Mouse (Mus musculus): ENCODE measurements around the gene Xpnpep2. TPM values are rescaled to one million over a fixed set of nuclear protein-coding genes. Genes with fewer than 3 reads are reported as not detected.

Xpnpep2 gene
- total RNA-seq, 2 experiments from 2014 or later, result 1.6 to 2.8 TPM

DNA sequence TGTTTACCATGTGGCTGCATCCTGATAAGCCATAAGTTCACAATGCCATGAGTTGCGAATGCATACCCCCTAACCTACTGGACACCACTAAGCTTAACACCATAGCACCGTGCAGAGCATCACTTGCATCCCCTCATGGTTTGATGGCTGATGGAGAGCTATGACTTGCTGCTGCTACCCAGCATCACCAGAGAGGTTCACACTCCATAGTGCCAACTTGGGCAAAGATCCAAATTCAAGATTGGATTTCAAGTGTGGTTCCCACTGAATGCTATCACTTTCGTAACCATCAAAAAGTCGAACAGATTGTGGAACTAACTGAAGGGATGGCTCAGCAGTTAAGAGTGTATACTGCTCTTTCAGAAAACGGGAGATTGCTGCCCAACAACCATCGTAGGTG lies 47.0 kb downstream of the Xpnpep2 start:
- intact Hi-C loops (cut with DNase I), result no loop called here
- no peak for DNase-seq

DNA sequence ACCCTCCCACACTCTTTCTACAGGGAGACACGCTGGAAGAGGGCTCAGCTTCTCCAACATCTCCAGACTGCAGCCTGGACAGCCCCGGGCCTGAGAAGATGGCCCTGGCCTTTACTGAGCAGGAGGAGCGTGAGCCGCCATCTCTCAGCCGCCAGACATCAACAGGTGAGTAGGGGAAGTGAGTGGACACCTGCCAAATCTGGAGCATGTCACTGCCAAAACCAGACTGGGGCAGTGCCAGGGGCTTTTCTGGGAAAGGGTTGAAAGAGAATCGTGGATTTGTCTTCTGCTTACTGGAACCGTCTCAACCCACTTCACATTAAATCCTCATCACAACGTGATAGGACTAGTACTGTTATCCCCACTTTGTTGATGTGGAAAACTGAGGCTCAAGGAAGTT lies 48.9 kb downstream of the Xpnpep2 start:
- DNase-seq, result no peak
- intact Hi-C loops (cut with DNase I), result no loop called here

DNA sequence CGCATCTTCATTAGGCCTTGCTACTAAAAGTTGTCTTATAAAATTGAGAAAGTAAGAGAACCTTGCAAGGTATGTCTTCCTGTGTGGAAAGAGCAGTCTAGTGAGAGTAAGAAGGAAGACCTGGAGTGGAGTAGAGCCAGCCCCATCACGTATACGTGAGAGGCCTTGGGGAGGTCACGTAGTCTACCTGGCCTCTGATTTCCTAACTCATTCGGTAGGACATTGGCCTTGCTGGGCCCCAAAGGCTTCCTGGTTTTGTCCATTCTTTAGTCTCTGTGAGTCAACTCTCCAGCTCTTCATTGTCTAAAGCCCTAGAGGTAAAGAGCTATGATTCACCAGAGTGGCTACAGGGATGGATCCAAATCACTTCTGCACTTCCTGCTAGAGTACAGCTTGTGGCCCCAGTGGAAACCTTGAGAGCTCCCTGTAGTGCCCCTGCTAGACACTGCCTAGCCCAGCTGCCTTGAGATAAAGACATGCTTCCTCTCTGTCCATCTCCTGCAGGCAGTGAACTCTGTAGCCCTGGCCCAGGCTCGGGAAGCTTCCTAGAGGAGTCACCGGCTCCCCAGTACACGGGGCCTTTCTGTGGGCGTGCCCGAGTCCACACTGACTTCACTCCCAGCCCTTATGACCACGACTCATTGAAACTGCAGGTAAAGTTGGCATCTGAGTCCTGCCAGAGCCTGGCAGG lies 49.8 kb downstream of the Xpnpep2 start:
- intact Hi-C loops (cut with DNase I), result no loop called here

DNA sequence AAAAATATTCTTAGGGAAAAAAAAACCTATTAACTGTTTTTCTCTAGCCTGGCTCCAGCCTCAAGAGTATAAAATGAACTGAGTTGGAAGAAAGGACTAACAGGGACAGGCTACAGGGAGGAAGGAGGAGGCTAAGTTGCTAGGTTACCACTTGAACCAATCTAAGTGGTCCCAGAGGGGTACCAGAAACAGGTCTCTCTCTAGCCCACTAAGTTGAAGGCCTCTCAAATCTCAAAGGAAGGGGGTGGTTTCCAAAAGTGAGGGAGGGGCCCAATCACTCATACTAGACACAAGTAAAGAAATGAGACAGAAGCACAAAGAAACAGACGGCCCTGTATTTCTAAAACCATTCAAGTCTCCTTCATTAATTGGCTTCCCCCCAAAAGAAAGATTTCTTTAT lies 61.4 kb downstream of the Xpnpep2 start:
- no peak for DNase-seq
- intact Hi-C loops (cut with DNase I), result no loop called here

More for the DNA sequence above, 49.8 kb downstream of the Xpnpep2 start:
- DNase-seq, result no peak

DNA sequence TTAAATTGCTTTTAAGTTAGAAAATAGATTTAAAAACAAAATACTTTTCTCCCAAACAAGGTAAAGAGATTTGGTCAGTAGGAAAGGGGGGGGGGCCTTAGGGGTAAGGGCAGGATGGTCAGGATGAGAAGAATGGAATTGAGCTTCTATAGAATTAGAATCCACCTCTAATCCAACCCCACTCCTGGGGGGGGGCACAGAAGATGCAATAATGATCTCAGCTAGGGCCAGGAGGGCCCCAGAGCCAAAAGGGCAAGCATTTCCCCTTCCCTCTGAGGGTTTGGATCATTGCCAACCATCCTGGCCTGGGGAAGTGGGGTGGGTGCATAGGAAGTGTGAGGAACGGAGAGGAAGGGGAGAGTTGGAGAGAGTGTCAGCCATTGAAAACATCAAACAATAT lies 61.8 kb downstream of the Xpnpep2 start:
- no peak for DNase-seq
- intact Hi-C loops (cut with DNase I), result no loop called here

DNA sequence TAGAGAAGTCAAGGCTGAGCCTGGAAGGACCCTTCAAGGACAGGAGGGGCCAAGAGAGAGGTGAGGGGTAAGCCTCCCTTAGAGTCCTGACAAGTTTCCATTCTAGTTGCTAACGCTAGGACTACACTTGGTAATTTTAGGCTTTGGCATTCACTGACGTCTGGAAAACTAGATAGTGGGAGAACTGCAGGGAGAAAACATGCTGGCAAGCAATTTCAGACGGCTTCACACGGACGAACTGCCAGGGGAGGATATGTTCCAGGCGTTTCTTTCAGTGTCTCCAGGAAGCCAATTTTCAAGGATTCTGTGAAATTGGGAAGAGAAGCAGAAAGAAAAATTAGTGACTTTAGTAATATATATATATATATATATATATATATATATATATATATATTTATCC lies 73.3 kb downstream of the Xpnpep2 start:
- intact Hi-C loops (cut with DNase I), result no loop called here
- DNase-seq, result no peak

- no peak for DNase-seq
- intact Hi-C loops (cut with DNase I), result no loop called here
Measured at GRCm38 (mm10) chrX:48184703-48185102, 76.2 kb downstream of the Xpnpep2 start.

Other genes starting within 250 kb of the Xpnpep2 start
- gene Smarca1, start 215.8 kb upstream of the Xpnpep2 start, total RNA-seq (2021), result 1 to 10 TPM; 1.1 to 1.6 TPM
- 10 to 100 TPM; 11.0 to 11.6 TPM for gene Ocrl, start 196.3 kb upstream of the Xpnpep2 start, total RNA-seq (2021)
- 10 to 100 TPM in 1 of 2 experiments, 1 to 10 TPM in 1; 8.4 to 14.5 TPM for gene Apln, start 73.9 kb upstream of the Xpnpep2 start, total RNA-seq (2021)
- gene Sash3, start 37.7 kb downstream of the Xpnpep2 start, total RNA-seq (2021), result 1 to 10 TPM; 1.6 TPM
- gene Zdhhc9, start 100.2 kb downstream of the Xpnpep2 start, total RNA-seq (2021), result 10 to 100 TPM; 29.9 to 34.2 TPM
- gene Utp14a, start 148.1 kb downstream of the Xpnpep2 start, total RNA-seq (2021), result 10 to 100 TPM; 13.8 to 18.8 TPM
- gene Bcorl1, start 232.6 kb downstream of the Xpnpep2 start, total RNA-seq (2021), result 1 to 10 TPM; 7.6 to 8.5 TPM

Measured in heart, postnatal 36 days (tissue).